Mouse (Mus musculus): Measurements from ENCODE around the gene Fbxl13. TPM values are rescaled to one million over a fixed set of nuclear protein-coding genes. Genes with fewer than 3 reads are reported as not detected.

Fbxl13 gene
- polyA plus RNA-seq, 1 experiment = not detected

DNA sequence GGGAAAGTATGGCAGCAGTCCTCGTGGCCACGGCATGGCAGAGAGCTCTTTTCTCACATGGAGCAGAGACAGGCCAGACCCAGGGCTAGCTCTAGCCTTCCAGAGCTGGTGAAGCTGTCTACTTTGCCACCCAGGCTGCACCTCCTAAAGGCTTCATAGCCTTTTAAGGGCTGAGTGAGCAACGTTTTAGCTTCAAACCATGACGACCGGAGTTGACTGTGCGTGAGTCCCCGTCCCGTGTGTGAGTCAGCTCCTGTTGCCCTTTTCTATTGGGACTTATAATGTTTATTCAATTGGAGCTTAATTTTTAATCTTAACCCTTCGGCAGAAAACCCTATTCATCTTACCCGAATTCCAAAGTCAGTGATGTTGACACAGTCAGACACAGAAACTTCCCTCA lies 145.3 kb downstream of the Fbxl13 start:
- Histone ChIP-seq H3K36me3 (ENCODE audit: control insufficient read depth, insufficient read depth, low read length, poor library complexity, severe bottlenecking) (no peaks in the 10 kb centered on the region), H3K27me3 (ENCODE audit: control insufficient read depth, insufficient read depth, low read length, poor library complexity, severe bottlenecking) (no peaks in the 10 kb centered on the region), H3K9me3 (replicated peaks; ENCODE audit: control insufficient read depth, insufficient read depth, low read length, poor library complexity, severe bottlenecking) (no peaks in the 10 kb centered on the region), H3K4me3 (ENCODE audit: low read depth, low read length) (no peak overlapping the region), H3K4me1 (ENCODE audit: control insufficient read depth, insufficient read depth, low read length) (no peaks in the 10 kb centered on the region), H3K27ac (ENCODE audit: insufficient read depth, low read length) (no peak overlapping the region), H3K9ac (ENCODE audit: low read depth, poor library complexity, severe bottlenecking) (no peak overlapping the region)
- TF ChIP-seq POLR2A (IDR thresholded peaks at IDR 0.05; ENCODE audit: insufficient read depth, low read length) = no peak

GRCm38 (mm10) chr5:21498925-21499324 lies 146.5 kb downstream of the Fbxl13 start:
- Histone ChIP-seq H3K36me3 (ENCODE audit: control insufficient read depth, insufficient read depth, low read length, poor library complexity, severe bottlenecking) (no peaks in the 10 kb centered on the region), H3K4me3 (ENCODE audit: low read depth, low read length) (no peak overlapping the region), H3K9me3 (replicated peaks; ENCODE audit: control insufficient read depth, insufficient read depth, low read length, poor library complexity, severe bottlenecking) (no peaks in the 10 kb centered on the region), H3K27ac (ENCODE audit: insufficient read depth, low read length) (no peak overlapping the region), H3K4me1 (ENCODE audit: control insufficient read depth, insufficient read depth, low read length) (no peaks in the 10 kb centered on the region), H3K27me3 (ENCODE audit: control insufficient read depth, insufficient read depth, low read length, poor library complexity, severe bottlenecking) (no peaks in the 10 kb centered on the region), H3K9ac (ENCODE audit: low read depth, poor library complexity, severe bottlenecking) (no peak overlapping the region)
- TF ChIP-seq EP300 (IDR thresholded peaks at IDR 0.05; ENCODE audit: insufficient read depth, low read depth, low read length) = no peak
- TF ChIP-seq CTCF (IDR thresholded peaks at IDR 0.05; ENCODE audit: low read depth, low read length) = no peak
- TF ChIP-seq POLR2A (IDR thresholded peaks at IDR 0.05; ENCODE audit: insufficient read depth, low read length) = no peak

DNA sequence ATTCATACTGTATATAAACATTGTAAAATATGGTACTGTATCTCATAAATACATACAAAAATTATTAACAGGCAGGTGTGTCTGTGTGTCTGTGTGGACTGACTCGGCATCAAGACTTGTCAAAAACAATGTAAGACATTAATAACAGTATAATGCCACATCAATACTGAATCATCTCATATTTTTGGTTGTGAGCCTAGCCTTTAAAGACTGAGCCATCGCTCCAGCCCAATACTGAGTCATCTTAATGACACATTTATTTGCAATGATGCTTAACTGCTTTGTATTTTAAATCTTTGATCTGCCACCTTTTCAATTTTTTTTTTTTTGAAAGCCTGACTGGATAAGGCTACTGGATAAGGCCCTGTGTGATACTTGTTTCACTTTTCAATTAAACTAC lies 146.9 kb downstream of the Fbxl13 start:
- no peak overlapping the region for H3K27ac ChIP-seq (ENCODE audit: insufficient read depth, low read length)
- no peaks in the 10 kb centered on the region for H3K4me1 ChIP-seq (ENCODE audit: control insufficient read depth, insufficient read depth, low read length)
- TF ChIP-seq POLR2A (IDR thresholded peaks at IDR 0.05; ENCODE audit: insufficient read depth, low read length) (no peak), CTCF (IDR thresholded peaks at IDR 0.05; ENCODE audit: low read depth, low read length) (no peak), EP300 (IDR thresholded peaks at IDR 0.05; ENCODE audit: insufficient read depth, low read depth, low read length) (no peak)
- H3K9me3 ChIP-seq (replicated peaks; ENCODE audit: control insufficient read depth, insufficient read depth, low read length, poor library complexity, severe bottlenecking) = no peaks in the 10 kb centered on the region
- H3K36me3 ChIP-seq (ENCODE audit: control insufficient read depth, insufficient read depth, low read length, poor library complexity, severe bottlenecking) = no peaks in the 10 kb centered on the region
- H3K27me3 ChIP-seq (ENCODE audit: control insufficient read depth, insufficient read depth, low read length, poor library complexity, severe bottlenecking) = no peaks in the 10 kb centered on the region
- no peak overlapping the region for H3K4me3 ChIP-seq (ENCODE audit: low read depth, low read length)
- H3K9ac ChIP-seq (ENCODE audit: low read depth, poor library complexity, severe bottlenecking) = no peak overlapping the region

GRCm38 (mm10) chr5:21496881-21497280 lies 148.6 kb downstream of the Fbxl13 start:
- no peak for TF ChIP-seq POLR2A (IDR thresholded peaks at IDR 0.05; ENCODE audit: insufficient read depth, low read length)
- TF ChIP-seq EP300 (IDR thresholded peaks at IDR 0.05; ENCODE audit: insufficient read depth, low read depth, low read length) = no peak
- no peak for TF ChIP-seq CTCF (IDR thresholded peaks at IDR 0.05; ENCODE audit: low read depth, low read length)
- H3K36me3 ChIP-seq (ENCODE audit: control insufficient read depth, insufficient read depth, low read length, poor library complexity, severe bottlenecking) = no peaks in the 10 kb centered on the region
- no peaks in the 10 kb centered on the region for H3K4me1 ChIP-seq (ENCODE audit: control insufficient read depth, insufficient read depth, low read length)
- no peak overlapping the region for H3K4me3 ChIP-seq (ENCODE audit: low read depth, low read length)
- no peaks in the 10 kb centered on the region for H3K27me3 ChIP-seq (ENCODE audit: control insufficient read depth, insufficient read depth, low read length, poor library complexity, severe bottlenecking)
- H3K27ac ChIP-seq (ENCODE audit: insufficient read depth, low read length) = no peak overlapping the region
- H3K9ac ChIP-seq (ENCODE audit: low read depth, poor library complexity, severe bottlenecking) = no peak overlapping the region
- H3K9me3 ChIP-seq (replicated peaks; ENCODE audit: control insufficient read depth, insufficient read depth, low read length, poor library complexity, severe bottlenecking) = no peaks in the 10 kb centered on the region

- no peaks in the 10 kb centered on the region for H3K9me3 ChIP-seq (replicated peaks; ENCODE audit: control insufficient read depth, insufficient read depth, low read length, poor library complexity, severe bottlenecking)
- no peaks in the 10 kb centered on the region for H3K36me3 ChIP-seq (ENCODE audit: control insufficient read depth, insufficient read depth, low read length, poor library complexity, severe bottlenecking)
- TF ChIP-seq CTCF (IDR thresholded peaks at IDR 0.05; ENCODE audit: low read depth, low read length) = no peak
- no peak for TF ChIP-seq POLR2A (IDR thresholded peaks at IDR 0.05; ENCODE audit: insufficient read depth, low read length)
- TF ChIP-seq EP300 (IDR thresholded peaks at IDR 0.05; ENCODE audit: insufficient read depth, low read depth, low read length) = no peak
- H3K27me3 ChIP-seq (ENCODE audit: control insufficient read depth, insufficient read depth, low read length, poor library complexity, severe bottlenecking) = no peaks in the 10 kb centered on the region
- no peak overlapping the region for H3K27ac ChIP-seq (ENCODE audit: insufficient read depth, low read length)
- H3K9ac ChIP-seq (ENCODE audit: low read depth, poor library complexity, severe bottlenecking) = no peak overlapping the region
- no peaks in the 10 kb centered on the region for H3K4me1 ChIP-seq (ENCODE audit: control insufficient read depth, insufficient read depth, low read length)
- no peak overlapping the region for H3K4me3 ChIP-seq (ENCODE audit: low read depth, low read length)
Observed at GRCm38 (mm10) chr5:21496321-21496720, 149.1 kb downstream of the Fbxl13 start.

- no peak overlapping the region for H3K27ac ChIP-seq (ENCODE audit: insufficient read depth, low read length)
- TF ChIP-seq EP300 (IDR thresholded peaks at IDR 0.05; ENCODE audit: insufficient read depth, low read depth, low read length) = no peak
- TF ChIP-seq POLR2A (IDR thresholded peaks at IDR 0.05; ENCODE audit: insufficient read depth, low read length) = no peak
- TF ChIP-seq CTCF (IDR thresholded peaks at IDR 0.05; ENCODE audit: low read depth, low read length) = no peak
- no peak overlapping the region for H3K4me3 ChIP-seq (ENCODE audit: low read depth, low read length)
Observed at GRCm38 (mm10) chr5:21494781-21495180, 150.7 kb downstream of the Fbxl13 start.

More at GRCm38 (mm10) chr5:21494781-21495180, 150.7 kb downstream of the Fbxl13 start:
- Histone ChIP-seq H3K36me3 (ENCODE audit: control insufficient read depth, insufficient read depth, low read length, poor library complexity, severe bottlenecking) (no peaks in the 10 kb centered on the region), H3K27me3 (ENCODE audit: control insufficient read depth, insufficient read depth, low read length, poor library complexity, severe bottlenecking) (no peaks in the 10 kb centered on the region), H3K9me3 (replicated peaks; ENCODE audit: control insufficient read depth, insufficient read depth, low read length, poor library complexity, severe bottlenecking) (no peaks in the 10 kb centered on the region), H3K4me1 (ENCODE audit: control insufficient read depth, insufficient read depth, low read length) (no peaks in the 10 kb centered on the region), H3K9ac (ENCODE audit: low read depth, poor library complexity, severe bottlenecking) (no peak overlapping the region)
